Mouse (Mus musculus) frontal cortex, postnatal 25 days (tissue): ENCODE results near the gene Setmar.
"Not testable (repeated sequence)": the region's sequence is repeated elsewhere in the genome, so short reads cannot be mapped to it uniquely, and the experiment has no call there.

Source experiments
- DNase-seq, 2 experiments: peaks; one replicate each; pipeline ENCODE4 v3.0.0; 2022; ENCODE audit warnings: low spot score in 2 of 2

Gene Setmar

DNA sequence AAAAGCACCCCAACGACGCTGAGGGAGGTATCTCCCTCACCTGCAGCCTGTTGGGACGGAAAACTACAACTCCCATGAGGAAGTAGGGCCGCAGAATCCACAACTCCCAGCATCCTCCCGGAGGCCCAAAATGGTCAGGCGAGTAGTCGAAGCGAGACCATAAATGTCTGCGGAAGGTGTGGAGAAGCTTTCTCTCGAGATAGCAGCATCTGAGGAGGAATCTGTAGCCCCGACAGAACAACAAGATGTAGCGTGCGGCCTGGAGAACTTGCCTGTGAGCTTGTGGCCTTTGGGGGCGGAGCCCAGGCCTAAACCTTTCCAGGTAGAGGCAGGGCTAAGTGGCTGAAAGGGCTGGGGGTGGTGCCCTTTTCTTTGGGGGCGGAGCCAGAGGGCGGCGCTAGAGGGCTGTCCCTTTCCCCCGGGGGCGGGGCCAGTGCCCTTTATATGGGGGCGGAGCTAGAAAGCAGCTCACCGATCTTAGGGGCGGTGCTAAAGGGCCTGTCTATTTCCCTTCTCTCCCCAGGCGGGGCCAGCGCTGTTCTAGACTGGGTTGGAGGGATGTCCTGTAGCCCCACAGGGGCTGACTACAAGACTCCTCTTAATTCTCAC lies at the start of gene Setmar:
Setmar (plus strand) TSS at position 128 of the 609 bp plus-strand sequence.
- DNase-seq, result peak; percentile 93 to 96

DNA sequence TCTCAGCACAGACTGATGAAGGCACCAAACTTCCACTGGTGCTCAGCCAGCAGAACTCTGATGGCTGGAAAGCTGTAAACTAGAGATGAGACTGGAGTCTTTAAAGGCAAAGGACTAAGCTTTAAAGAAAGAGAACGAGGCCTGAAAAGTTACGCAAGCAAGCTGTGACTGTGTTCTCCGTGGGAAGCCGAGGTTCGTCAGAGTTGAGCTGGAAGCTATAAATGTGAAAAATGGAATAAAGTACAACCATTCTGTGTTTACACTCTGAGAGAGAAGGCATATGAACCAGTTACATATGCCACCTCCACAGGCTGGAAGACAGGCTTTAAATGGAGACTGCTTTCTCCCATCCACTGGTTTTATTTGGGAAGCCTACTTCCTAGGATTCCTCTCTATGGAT lies 43.2 kb upstream of the Setmar start:
- DNase-seq, result peak in 1 of 2 experiments; percentile 21

GRCm38 (mm10) chr6:108055041-108055440 lies 9.8 kb upstream of the Setmar start:
- not testable (repeated sequence) for DNase-seq

GRCm38 (mm10) chr6:108055946-108056345 lies 8.9 kb upstream of the Setmar start:
- no peak for DNase-seq

GRCm38 (mm10) chr6:108057353-108057752 lies 7.5 kb upstream of the Setmar start:
- no peak for DNase-seq

DNA sequence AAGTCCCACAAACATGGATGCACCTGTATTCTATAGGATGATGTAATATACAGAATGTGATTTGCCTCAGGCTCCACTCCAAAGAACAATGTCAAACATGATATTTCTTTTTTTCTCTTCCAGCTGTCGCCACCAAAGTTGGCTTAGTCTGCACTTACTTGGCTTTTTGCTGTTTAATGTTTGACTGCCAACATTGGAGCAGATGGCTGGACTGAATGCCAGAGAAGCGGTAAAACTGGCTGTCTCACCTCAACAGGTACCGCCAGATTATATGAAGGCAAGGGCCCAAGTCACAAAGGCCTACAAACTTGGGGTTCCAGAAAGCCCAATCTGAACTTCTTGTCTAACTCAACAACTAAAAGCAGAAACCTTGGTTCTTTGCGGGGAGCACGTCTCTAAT lies 6.8 kb upstream of the Setmar start:
- no peak for DNase-seq

DNA sequence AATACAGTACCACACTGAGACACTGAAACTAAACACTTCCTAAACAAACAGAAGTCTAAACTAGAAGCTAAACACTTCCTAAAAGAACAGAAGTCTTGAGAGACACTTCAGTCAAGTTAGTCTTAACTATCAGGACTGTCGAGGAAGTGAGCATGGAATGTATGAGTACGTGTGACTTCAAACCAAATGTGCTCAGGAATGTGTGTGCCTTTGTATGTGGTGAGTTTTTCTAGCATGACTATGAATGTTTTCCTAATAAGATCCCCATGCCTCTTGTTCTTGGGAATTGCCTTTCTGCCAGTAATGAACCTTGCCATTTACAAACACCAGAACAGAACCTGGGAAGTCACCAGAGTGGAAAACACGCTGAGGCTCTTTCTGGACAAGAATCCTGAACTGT lies 3.7 kb upstream of the Setmar start:
- DNase-seq, result no peak

DNA sequence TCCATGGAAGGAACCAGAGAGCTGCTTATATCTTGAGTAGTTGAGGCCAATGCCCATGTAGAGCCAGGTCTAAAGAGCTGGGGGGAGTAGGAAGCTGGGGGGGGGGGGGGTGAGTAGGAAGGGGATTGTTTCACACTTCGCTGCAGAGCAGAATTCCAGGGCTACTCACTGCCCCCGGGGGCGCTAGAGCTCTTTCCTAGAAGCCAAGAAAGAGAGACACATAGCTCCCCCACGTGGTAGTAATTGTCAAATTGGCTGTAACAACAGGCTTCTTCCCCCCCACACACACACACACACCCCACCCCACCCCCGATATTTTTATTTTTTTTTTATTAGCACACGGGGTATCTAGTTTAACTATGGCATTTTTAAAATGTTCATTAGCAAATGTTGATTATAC lies 738 bp downstream of the Setmar start:
- DNase-seq, result peak in 1 of 2 experiments; percentile 68

- no peak for DNase-seq
These were observed 6.1 kb downstream of the Setmar start for GRCm38 (mm10) chr6:108070947-108071346.

- no peak for DNase-seq
These were observed 8.2 kb downstream of the Setmar start for GRCm38 (mm10) chr6:108073071-108073470.

- no peak for DNase-seq
These were observed 9.1 kb downstream of the Setmar start for GRCm38 (mm10) chr6:108073931-108074330.

DNA sequence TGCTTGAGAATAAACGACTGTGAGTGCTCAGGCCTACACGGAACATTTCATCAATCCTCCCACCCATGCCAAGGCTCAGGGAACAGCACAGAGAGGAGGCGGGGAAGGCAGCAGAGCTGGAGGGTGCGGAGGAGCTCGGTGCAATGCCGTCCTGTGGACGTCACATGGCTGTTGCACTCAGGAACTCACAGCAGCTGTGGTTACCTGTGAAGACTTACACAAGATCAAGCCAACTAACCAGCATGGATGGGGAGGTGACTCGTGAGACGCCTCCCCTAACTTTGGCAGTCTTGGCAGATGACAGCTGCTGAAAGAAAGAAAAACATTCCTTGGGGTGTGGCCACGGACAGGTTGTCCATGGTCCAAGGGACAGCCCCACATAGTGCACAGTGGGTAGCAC lies 9.8 kb downstream of the Setmar start:
- DNase-seq, result peak in 1 of 2 experiments; percentile 24

DNA sequence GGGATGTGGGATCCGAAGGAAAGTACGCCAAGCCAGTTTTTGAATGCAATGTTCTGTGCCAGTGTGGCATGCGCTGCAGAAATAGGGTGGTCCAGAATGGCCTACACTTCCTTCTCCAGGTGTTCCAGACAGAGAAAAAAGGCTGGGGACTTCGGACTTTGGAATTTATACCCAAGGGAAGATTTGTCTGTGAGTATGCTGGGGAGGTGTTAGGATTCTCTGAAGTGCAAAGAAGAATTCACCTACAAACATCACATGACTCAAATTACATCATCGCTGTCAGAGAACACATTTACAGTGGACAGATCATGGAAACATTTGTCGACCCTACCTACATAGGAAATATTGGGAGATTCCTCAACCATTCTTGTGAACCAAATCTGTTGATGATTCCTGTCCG lies 11.0 kb downstream of the Setmar start:
- no peak for DNase-seq

- DNase-seq, result no peak
These were observed 26.5 kb downstream of the Setmar start for GRCm38 (mm10) chr6:108091296-108091695.

GRCm38 (mm10) chr6:108092646-108093045 lies 27.8 kb downstream of the Setmar start:
- DNase-seq, result no peak

DNA sequence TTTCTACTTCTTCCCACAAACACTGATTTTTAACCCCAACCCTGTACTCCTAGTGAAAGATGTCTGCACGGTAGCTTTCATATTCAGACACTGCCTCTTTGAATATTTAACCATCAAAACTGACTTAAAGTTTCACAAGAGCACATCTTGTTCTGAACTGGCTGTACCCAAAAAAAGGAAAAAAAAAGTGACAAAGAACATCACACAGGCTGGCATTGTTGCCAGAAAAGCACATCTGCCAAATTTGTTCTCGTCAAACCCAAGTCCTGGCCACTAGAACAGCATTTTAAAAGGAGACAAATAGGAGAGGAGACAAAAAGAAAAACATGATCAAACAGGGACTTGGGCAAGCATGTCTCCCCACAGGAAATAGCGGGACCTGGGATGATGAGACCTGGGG lies 28.6 kb downstream of the Setmar start:
- no peak for DNase-seq

GRCm38 (mm10) chr6:108095445-108095844 lies 30.6 kb downstream of the Setmar start:
- DNase-seq, result no peak

GRCm38 (mm10) chr6:108098171-108098845 lies 33.5 kb downstream of the Setmar start:
- peak; percentile 10 to 23 for DNase-seq

DNA sequence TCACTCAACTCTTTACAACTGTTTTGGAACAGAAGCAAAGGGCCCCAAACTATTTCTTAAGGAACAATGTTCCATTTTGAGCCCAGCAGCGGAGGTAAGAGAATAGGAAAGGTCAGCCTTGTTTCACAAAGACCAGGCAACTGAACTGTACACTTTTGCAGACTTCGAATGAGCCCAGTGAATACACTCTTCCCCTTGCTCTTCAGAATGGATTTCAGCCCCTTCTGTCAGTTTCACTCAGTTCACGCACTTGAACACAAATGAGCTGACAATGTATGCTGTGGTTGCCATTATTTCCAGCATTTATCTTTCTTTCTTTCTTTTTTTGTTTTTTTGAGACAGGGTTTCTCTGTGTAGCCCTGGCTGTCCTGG lies 34.0 kb downstream of the Setmar start:
- DNase-seq, result no peak

- no peak for DNase-seq
These were observed 37.3 kb downstream of the Setmar start for GRCm38 (mm10) chr6:108101936-108102830.

DNA sequence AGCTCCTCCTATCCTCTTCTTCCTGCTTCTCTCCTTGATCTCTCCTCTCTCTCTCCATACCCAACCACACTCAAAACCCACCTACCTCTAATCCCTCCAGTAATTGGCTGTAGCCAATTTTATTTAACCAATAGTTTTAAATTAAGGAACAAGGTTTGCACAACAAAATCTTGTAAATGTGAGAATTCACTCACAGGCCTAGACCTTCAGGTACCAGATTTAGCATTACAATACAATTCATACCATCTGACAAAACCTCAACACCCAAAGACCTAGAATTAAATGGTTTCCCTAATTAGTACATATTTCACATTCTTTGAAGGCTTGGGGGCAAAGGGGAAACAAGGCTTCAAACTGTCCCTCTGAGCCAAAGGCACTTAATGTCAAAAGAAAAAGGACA lies 42.5 kb downstream of the Setmar start:
- no peak for DNase-seq

- DNase-seq, result no peak
These were observed 45.5 kb downstream of the Setmar start for GRCm38 (mm10) chr6:108110336-108110735.

DNA sequence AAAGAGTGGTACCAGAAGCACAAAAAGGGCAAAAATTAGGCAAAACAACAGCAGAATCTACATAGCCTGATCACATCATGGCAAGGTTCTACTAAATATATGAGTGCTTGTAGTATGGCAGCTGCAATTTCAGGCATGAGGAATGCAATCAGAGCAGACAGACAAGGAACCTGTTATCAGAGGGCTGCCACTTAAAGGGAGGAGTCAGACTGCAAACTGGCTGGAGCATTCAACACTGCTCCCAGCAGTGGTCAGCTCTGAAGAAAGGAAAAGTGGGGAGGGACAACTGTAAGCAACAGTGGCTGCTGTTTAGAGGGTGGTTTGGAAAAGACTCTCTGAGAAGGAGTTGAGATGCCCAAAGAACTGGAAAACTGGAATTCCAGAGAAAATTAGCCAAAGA lies 46.8 kb downstream of the Setmar start:
- DNase-seq, result no peak
